Mouse (Mus musculus) inflammation-experienced regulatory T-cells, adult 6 months (primary cell): ENCODE results near the gene Slc35a1. TPM values are rescaled to one million over a fixed set of nuclear protein-coding genes. Genes with fewer than 3 reads are reported as not detected.
"Not testable (repeated sequence)": the region's sequence is repeated elsewhere in the genome, so short reads cannot be mapped to it uniquely, and the experiment has no call there.

ENCODE experiments used
- ATAC-seq: one replicate; pipeline ENCODE4 v1.8.0; 2017
- polyA plus RNA-seq, 3 experiments: library from polyadenylated mRNA; unstranded; fragments of 100-300 nt; shearing (Covaris generic); gene quantifications; one replicate each; pipeline ENCODE4 v1.2.1; 2017

Slc35a1 gene
- 10 to 100 TPM; 27.2 to 40.3 (median 31.1) TPM for polyA plus RNA-seq

GRCm38 (mm10) chr4:34686874-34687567, at the start of gene Slc35a1:
TSS of gene Slc35a1 (minus strand) at chr4:34687438.
- peak; percentile 93 for ATAC-seq

DNA sequence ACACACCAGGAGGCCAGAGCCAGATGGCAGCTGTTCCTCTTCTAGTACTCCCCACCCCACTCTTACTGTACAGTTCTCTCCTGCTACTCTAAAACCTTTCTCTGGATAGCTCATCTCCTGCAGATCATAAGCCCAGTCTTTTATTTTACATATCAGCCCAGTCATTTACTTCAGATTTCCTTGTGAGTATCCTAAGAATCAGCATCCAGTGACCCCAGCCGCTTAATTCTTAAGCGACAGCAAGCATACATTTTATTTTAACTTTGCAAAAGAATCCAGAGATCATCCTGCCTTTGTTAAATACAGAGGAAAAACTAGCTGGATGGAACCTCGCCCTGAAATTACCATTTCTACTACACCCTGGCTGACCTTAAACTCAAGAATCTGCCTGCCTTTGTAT, 47.2 kb upstream of the Slc35a1 start:
- ATAC-seq, result no peak

- not testable (repeated sequence) for ATAC-seq
Observed at GRCm38 (mm10) chr4:34733415-34733814, 46.2 kb upstream of the Slc35a1 start.

- ATAC-seq, result no peak
Observed at GRCm38 (mm10) chr4:34729851-34730341, 42.7 kb upstream of the Slc35a1 start, which contains the start of gene Cfap206. TSS of gene Cfap206 (minus strand) at chr4:34730206.

DNA sequence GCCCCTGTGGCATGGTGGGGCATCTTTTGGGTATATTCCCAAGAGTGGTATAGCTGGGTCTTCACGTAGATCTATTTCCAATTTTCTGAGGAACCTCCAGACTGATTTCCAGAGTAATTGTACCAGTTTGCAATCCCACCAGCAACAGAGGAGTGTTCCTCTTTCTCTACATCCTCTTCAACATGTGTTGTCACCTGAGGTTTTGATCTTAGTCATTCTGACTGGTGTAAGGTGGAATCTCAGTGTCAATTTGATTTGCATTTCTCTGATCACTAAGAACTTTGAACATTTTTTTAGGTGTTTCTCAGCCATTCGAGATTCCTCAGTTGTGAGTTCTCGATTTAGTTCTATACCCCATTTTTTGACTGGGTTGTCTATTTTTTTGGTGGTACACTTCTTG, 38.5 kb upstream of the Slc35a1 start:
- not testable (repeated sequence) for ATAC-seq

DNA sequence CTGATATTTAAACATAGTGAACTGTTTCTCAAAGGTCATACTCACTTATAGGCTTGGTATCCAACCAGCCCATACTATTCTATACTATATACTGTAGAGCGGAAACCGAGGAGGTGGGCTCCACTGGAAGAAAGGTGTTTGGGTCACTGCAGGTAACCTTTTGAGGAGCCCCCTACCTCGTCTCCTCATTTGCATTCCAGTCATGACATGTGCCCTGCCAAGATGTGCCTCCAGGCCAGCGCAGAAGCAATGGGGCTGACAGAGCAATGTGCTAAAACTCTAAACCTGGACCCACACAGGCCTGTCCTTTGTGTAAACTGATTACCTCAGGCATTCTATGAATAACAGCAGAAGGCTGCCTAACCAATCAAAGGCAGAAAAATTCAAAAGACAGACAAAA, 37.1 kb upstream of the Slc35a1 start:
- no peak for ATAC-seq

- no peak for ATAC-seq
Observed at GRCm38 (mm10) chr4:34723186-34723585, 35.9 kb upstream of the Slc35a1 start.

- ATAC-seq, result no peak
Observed at GRCm38 (mm10) chr4:34720127-34720895, 33.1 kb upstream of the Slc35a1 start.

GRCm38 (mm10) chr4:34719421-34719820, 32.2 kb upstream of the Slc35a1 start:
- no peak for ATAC-seq

DNA sequence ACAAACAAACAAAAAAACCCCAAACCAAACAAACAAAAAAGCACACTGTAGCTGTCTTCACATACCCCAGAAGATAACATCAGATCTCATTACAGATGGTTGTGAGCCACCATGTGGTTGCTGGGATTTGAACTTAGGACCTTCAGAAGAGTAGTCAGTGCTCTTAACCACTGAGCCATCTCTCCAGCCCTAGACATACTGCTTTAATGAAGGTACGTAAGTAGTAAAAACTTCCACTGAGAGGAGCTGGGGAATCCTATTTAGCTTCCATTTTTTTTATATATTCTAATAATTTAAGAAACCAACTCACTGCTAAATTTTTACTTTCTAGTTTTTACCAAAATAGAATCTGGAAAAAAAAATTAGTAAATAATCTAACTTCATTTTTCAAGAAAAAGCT, 27.8 kb upstream of the Slc35a1 start:
- no peak for ATAC-seq

GRCm38 (mm10) chr4:34708127-34708526, 20.9 kb upstream of the Slc35a1 start:
- no peak for ATAC-seq

DNA sequence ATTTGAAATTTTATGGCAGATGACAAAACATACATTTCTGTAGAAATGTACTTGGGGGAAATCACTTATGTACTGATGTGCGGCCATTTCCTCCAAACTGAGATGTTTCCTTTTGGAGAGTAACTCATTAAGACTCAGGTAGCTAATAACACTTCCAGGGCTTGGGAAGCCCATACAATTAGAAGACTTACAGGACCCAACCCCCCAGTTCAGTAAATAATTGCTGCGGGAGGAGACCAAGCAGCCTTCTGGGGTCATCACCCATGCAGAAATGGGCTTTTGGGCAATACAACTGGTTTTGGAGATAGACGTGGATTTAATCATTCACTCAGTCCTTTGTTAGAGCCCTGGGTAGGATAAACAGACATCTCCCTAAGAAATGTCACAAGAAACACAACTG, 20.0 kb upstream of the Slc35a1 start:
- no peak for ATAC-seq

- ATAC-seq, result no peak
Observed at GRCm38 (mm10) chr4:34703029-34703428, 15.8 kb upstream of the Slc35a1 start.

DNA sequence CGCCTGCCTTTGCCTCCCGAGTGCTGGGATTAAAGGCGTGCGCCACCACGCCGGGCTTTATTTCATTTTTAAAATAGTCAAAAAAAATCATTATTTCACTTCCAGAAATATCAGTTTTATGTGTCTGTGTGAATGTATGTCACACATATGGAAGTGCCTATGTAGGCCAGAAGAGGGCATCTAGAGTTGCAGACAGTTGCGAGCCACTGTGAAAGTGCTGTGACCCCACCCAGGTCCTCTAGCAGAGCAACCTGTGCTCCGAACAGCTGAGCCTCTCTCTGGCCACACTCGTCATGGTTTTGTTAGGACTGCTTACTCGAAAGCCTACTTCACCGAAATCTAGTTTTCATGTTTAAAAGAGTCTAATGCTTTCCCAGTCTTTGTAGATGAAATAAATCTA, 15.0 kb upstream of the Slc35a1 start:
- no peak for ATAC-seq

GRCm38 (mm10) chr4:34701528-34701927, 14.3 kb upstream of the Slc35a1 start:
- ATAC-seq, result no peak

- ATAC-seq, result no peak
Observed at GRCm38 (mm10) chr4:34688021-34688420, 783 bp upstream of the Slc35a1 start.

DNA sequence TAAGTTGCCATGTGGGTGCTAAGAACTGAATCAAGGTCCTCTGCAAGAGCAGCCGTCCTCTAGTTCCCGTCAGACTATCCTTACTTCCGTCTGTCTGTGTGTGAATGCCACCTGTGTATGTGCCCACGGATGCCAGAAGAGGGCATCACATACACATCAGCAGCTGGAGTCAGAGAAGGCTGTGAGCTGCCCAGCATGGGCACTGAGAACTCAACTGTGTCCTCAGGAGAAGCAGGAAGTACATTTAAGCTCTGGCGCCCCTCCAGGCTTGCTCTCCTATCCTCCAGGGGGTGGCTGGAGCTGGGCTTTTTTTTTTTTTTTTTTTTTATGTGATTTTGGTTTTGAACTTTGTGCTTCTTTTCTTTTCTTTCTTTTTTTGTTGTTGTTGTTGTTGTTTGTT, 6.7 kb downstream of the Slc35a1 start:
- ATAC-seq, result no peak

- ATAC-seq, result no peak
Observed at GRCm38 (mm10) chr4:34673721-34674120, 13.5 kb downstream of the Slc35a1 start.

GRCm38 (mm10) chr4:34667923-34668322, 19.3 kb downstream of the Slc35a1 start:
- ATAC-seq, result no peak

DNA sequence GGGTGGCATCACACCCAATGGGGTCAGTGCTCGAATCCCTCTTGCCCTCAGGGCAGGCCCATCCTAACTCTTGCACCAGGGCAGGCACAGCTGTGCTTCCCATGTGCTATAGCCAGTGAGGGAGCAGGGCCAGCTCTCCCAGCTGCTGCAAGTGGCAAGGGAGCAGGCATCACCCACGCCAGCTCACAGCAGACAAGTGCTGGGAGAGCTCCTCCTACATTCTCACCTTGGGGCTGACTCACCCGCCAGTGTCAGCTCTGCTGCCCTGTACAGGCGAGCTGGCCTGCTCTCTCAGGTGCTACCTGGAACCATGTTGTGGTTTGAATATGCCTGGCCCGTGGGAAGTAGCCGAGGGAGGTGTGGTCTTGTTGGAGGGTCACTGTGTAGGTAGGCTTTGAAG, 25.3 kb downstream of the Slc35a1 start:
- no peak for ATAC-seq

- ATAC-seq, result no peak
Observed at GRCm38 (mm10) chr4:34661514-34661913, 25.7 kb downstream of the Slc35a1 start.

GRCm38 (mm10) chr4:34659012-34659411, 28.2 kb downstream of the Slc35a1 start:
- no peak for ATAC-seq

- no peak for ATAC-seq
Observed at GRCm38 (mm10) chr4:34656101-34656500, 31.1 kb downstream of the Slc35a1 start.

DNA sequence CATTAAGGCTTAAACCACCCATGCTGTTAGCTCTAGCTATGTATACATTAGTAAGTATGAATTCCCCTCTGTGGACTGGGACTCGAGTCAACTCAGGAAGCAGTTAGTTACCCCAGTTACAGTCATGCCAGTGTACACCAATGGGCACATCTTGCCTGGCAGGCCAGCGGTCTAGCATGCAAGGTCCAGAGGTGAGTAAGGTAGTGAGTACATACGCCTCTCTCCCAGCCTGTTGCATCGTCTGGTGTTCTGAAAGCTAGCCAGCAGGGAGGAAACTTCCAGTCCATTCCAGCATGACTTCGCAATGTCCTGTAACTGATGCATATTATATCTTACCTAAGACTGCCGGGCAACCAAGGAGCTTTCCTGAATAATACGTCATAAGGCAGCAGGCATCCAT, 34.1 kb downstream of the Slc35a1 start:
- ATAC-seq, result no peak
